Mouse (Mus musculus): Measurements from ENCODE around the gene Rims4. TPM values are rescaled to one million over a fixed set of nuclear protein-coding genes. Genes with fewer than 3 reads are reported as not detected.
A peak's percentile ranks its signal among the peaks of the same experiment; 100 is the strongest.

Gene Rims4
- under 1 TPM; 0.60 to 0.62 TPM for total RNA-seq (2021)
- long read RNA-seq, experiment 1, full-length matches to known transcripts: 1 of 1 reads
- long read RNA-seq, experiment 1, partial matches to known transcripts: 0 of 1 reads
- long read RNA-seq, experiment 1, other reads (novel, unspliced or antisense): 0 of 1 reads
- long read RNA-seq, experiment 2, full-length matches to known transcripts: 3 of 3 reads
- long read RNA-seq, experiment 2, partial matches to known transcripts: 0 of 3 reads
- long read RNA-seq, experiment 2, other reads (novel, unspliced or antisense): 0 of 3 reads

- intact Hi-C loops (cut with DNase I; ENCODE audit: low total_unique reads): no loop called here
- peak; percentile 34 for DNase-seq
Observed at GRCm38 (mm10) chr2:163918317-163919258, at the start of gene Rims4. TSS of gene Rims4 (minus strand) at chr2:163918683.

GRCm38 (mm10) chr2:163965706-163966105 lies 47.2 kb upstream of the Rims4 start:
- no peak for DNase-seq
- intact Hi-C loops (cut with DNase I; ENCODE audit: low total_unique reads): loop anchor here (5.0 kb wide), 1 partner anchor 108 kb away; no protein-coding TSS in a partner anchor

GRCm38 (mm10) chr2:163964606-163965560 lies 46.4 kb upstream of the Rims4 start:
- intact Hi-C loops (cut with DNase I; ENCODE audit: low total_unique reads): loop anchor here (5.0 kb wide), 1 partner anchor 108 kb away; no protein-coding TSS in a partner anchor
- no peak for DNase-seq

GRCm38 (mm10) chr2:163953622-163954310 lies 35.3 kb upstream of the Rims4 start:
- intact Hi-C loops (cut with DNase I; ENCODE audit: low total_unique reads): loop anchor here (5.0 kb wide), 1 partner anchor 96 kb away; no protein-coding TSS in a partner anchor
- DNase-seq: no peak

- DNase-seq: peak; percentile 39
- intact Hi-C loops (cut with DNase I; ENCODE audit: low total_unique reads): loop anchor here (5.0 kb wide), 1 partner anchor 94 kb away; no protein-coding TSS in a partner anchor
Observed at GRCm38 (mm10) chr2:163951770-163952169, 33.3 kb upstream of the Rims4 start.

- intact Hi-C loops (cut with DNase I; ENCODE audit: low total_unique reads): no loop called here
- DNase-seq: no peak
Observed at GRCm38 (mm10) chr2:163947976-163948375, 29.5 kb upstream of the Rims4 start.

- DNase-seq: peak; percentile 14
- intact Hi-C loops (cut with DNase I; ENCODE audit: low total_unique reads): no loop called here
Observed at GRCm38 (mm10) chr2:163946221-163946620, 27.7 kb upstream of the Rims4 start.

- intact Hi-C loops (cut with DNase I; ENCODE audit: low total_unique reads): no loop called here
- DNase-seq: no peak
Observed at GRCm38 (mm10) chr2:163944511-163944910, 26.0 kb upstream of the Rims4 start.

GRCm38 (mm10) chr2:163943056-163943455 lies 24.6 kb upstream of the Rims4 start:
- intact Hi-C loops (cut with DNase I; ENCODE audit: low total_unique reads): no loop called here
- no peak for DNase-seq

GRCm38 (mm10) chr2:163939522-163939921 lies 21.0 kb upstream of the Rims4 start:
- peak; percentile 75 for DNase-seq
- intact Hi-C loops (cut with DNase I; ENCODE audit: low total_unique reads): no loop called here

- intact Hi-C loops (cut with DNase I; ENCODE audit: low total_unique reads): no loop called here
- DNase-seq: no peak
Observed at GRCm38 (mm10) chr2:163932151-163932550, 13.7 kb upstream of the Rims4 start.

GRCm38 (mm10) chr2:163928464-163929200 lies 10.1 kb upstream of the Rims4 start:
- intact Hi-C loops (cut with DNase I; ENCODE audit: low total_unique reads): no loop called here
- DNase-seq: no peak

GRCm38 (mm10) chr2:163925044-163925443 lies 6.6 kb upstream of the Rims4 start:
- DNase-seq: no peak
- intact Hi-C loops (cut with DNase I; ENCODE audit: low total_unique reads): no loop called here

GRCm38 (mm10) chr2:163924531-163924930 lies 6.0 kb upstream of the Rims4 start:
- intact Hi-C loops (cut with DNase I; ENCODE audit: low total_unique reads): no loop called here
- DNase-seq: no peak

- no peak for DNase-seq
- intact Hi-C loops (cut with DNase I; ENCODE audit: low total_unique reads): no loop called here
Observed at GRCm38 (mm10) chr2:163923113-163923512, 4.6 kb upstream of the Rims4 start.

- no peak for DNase-seq
- intact Hi-C loops (cut with DNase I; ENCODE audit: low total_unique reads): no loop called here
Observed at GRCm38 (mm10) chr2:163919581-163919980, 1.1 kb upstream of the Rims4 start.

GRCm38 (mm10) chr2:163916703-163917102 lies 1.8 kb downstream of the Rims4 start:
- no peak for DNase-seq
- intact Hi-C loops (cut with DNase I; ENCODE audit: low total_unique reads): no loop called here

- intact Hi-C loops (cut with DNase I; ENCODE audit: low total_unique reads): no loop called here
- DNase-seq: no peak
Observed at GRCm38 (mm10) chr2:163915294-163915791, 3.1 kb downstream of the Rims4 start.
